Mouse (Mus musculus): ENCODE results near the gene Zyg11b.

Gene Zyg11b

GRCm38 (mm10) chr4:108318649-108319615 is 18.0 kb upstream of the Zyg11b start:
- no peak for DNase-seq (ENCODE audit: low spot score)

DNA sequence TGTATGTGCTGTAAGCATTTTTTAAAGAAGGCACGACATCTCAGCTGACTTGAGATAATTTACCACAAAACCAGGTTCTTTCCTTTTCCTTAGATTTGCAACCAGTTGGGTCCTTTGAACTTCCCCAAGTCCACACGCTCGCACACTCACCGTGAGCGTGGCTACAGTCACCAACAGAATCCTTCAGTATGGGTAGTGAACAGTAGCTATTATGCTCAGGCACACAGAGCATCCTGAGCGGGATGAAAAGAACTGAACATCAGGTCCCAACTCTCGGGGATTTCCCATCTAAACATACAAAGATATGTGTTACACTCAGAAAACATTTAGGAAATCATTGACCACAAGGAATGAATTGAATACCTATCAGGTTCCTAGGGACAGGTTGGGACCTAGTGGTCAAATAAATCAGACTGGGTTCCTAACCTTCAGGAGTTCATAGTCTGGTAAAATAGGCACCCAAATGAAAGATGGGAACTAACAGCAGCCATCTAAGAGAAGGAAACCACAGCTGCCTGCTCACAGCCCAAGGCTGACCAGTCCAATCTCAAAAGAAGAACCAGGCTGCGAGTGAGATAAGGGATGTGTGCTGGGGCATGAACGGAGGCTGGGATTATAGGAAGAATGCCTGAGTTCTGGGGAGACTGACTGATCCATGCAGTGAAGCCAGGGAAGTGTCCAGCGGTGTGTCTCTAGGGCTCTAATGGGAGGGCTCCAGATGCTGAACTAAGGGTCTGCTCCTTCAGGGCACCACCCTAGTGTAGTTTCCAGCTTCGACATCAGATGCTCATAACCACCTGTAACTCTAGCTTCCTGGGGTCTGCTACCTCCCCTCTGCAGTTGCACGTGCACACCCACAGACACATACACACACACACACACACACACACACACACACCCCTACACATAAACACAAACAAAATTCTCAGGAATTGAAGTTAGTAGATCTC is 17.0 kb upstream of the Zyg11b start:
- DNase-seq (ENCODE audit: low spot score), result no peak

DNA sequence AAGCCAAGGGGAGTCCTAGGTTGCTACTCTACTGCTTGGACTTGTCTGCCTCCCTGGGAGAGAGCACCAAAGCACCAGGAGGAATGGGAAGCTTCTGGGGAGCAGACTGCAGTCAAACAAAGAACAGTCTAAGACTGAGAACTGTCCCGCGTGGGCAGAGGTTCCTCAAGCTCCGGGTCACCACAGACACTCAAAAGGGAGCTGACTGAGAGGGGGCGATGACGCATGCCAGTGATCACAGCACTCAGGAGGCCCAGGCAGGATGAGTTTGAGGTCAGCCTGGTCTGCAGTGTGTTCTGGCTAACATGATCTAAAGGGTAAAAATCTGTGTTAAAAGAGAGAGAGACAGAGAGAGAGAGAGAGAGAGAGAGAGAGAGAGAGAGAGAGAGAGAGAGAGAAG is 13.1 kb upstream of the Zyg11b start:
- no peak for DNase-seq (ENCODE audit: low spot score)

- DNase-seq (ENCODE audit: low spot score), result no peak
Observed at GRCm38 (mm10) chr4:108310706-108311105, 9.8 kb upstream of the Zyg11b start.

DNA sequence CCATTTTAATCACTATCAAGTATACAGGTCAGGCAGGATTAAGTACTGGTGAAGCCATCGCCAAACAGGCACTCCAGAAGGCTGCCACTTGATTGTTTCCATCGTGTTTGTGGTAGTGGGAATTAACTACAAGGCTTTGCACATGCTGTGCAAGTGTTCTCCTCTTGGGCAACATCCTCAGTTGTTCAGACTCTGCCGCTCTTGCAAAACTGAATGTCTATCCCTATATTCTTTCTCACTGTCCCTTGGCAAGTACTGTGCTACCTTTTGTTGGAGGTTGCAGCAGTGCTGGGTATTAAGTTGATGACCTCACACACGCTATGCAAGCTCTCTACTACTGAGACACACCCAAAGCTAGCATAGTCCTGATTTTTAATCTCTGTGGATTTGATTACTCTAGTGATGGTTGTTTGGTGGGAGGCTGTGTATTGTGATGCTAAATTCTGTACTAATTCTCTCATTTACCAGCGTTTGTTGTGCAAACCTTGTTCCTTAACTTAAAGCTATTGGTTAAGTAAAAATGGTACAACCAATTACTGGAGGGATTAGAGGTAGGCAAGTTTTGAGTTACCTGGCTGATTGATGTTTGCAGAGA is 1.5 kb upstream of the Zyg11b start:
- DNase-seq (ENCODE audit: low spot score), result no peak

DNA sequence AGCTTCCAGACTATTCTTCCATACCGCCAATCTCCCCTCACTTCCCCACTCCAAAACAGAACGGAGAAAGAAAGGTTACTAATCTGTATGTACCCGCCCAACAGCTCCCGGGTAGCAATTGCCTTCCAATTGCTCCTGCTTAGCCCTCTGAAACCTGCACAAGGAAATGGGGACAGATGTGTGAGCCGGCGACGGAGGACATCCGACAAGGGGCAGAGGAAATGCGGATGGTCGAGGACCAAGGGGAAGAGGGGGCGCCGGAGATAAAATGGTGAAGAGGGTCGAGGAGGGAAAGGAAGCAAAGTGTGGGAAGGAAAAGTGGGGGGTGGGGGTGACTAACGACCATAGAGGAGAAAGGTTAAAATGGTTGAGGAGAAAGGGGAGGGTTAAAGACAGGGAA is 630 bp downstream of the Zyg11b start:
- no peak for DNase-seq (ENCODE audit: low spot score)

GRCm38 (mm10) chr4:108276973-108277372 is 23.9 kb downstream of the Zyg11b start:
- DNase-seq (ENCODE audit: low spot score), result no peak

DNA sequence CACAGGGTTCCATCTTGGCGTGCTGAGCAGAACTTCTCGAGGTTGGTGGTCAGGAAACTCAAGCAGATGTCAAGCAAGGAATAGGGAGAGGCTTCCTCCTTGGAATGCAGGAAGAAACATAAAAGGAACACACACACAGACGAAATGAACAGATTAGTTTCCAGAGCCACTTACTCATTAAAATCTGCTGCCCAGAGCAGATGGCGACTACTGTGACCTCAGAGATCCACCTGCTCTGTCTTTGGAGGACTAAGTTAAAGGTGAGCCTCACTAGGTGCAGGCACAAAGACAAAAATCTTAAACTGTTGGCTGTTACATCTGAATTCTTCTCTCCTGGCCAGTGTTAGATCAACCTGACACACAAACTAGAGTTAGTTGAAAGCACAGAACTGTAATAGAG is 28.6 kb downstream of the Zyg11b start:
- no peak for DNase-seq (ENCODE audit: low spot score)

DNA sequence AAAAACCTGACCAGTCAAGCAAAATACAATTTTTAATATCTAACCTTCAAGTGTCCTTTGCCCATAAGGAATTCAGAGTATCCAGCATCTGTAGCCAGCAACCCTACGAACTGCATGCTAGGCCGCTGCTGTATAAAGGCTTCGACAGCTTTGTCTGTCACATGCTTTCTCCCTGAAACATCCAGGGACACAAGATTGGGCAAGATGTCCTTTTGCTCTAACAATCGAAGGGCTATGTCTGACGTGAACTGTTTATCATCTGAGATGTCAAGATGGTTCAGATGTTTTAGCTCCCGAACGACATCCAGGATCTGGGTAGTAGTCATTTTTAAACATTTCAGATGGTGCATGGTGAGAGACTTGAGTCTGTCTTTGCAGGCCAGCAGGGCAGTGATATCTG is 35.1 kb downstream of the Zyg11b start:
- DNase-seq (ENCODE audit: low spot score), result no peak

GRCm38 (mm10) chr4:108253317-108253716 is 47.6 kb downstream of the Zyg11b start:
- no peak for DNase-seq (ENCODE audit: low spot score)

DNA sequence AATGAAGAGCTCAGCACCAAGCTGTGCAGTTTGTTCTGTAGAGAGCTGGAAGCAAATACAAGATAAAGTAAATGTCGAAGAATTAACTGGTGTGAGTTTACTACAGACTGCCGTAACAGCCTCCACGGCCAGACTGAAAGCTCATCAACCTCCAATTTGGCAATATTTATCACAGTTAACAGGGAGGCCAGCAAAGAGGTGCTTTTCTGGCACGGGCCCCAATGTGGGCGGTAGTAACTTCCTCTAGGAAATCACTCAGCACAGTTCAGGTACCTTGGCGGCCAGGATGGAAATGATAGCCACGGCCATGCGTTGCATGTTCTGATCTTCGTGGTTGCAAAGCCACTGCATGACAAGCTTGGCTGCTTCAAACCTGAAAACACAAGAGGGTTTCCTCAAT is 50.4 kb downstream of the Zyg11b start:
- no peak for DNase-seq (ENCODE audit: low spot score)

GRCm38 (mm10) chr4:108249314-108249713 is 51.6 kb downstream of the Zyg11b start:
- DNase-seq (ENCODE audit: low spot score), result no peak

- no peak for DNase-seq (ENCODE audit: low spot score)
Observed at GRCm38 (mm10) chr4:108233654-108234053, 67.2 kb downstream of the Zyg11b start.

DNA sequence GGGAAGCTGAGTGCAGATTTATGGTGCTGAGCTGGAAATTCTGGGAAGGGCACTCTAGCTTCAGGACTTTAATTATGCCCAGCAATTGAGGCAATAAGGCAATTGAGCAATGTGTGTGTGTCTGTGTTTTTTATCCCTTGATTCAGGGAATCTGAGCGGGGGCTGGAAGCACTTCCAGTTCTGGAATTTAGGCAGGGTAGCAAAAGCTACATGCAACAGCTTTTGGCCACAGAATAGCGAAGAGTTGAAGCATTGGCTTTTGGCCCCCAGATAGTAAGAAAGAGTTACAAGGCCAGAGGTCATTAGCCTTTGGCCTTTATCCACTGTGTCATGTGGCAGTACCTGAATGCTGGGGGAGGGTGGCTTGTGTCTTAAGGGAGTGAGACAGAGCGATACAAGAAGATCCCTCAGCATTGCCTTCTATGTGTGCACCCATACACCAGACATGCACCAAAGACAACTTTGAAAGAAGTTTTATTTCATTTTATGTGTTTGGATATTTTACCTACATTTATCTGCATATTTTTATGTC is 75.5 kb downstream of the Zyg11b start:
- DNase-seq (ENCODE audit: low spot score), result no peak

GRCm38 (mm10) chr4:108222507-108222906 is 78.4 kb downstream of the Zyg11b start:
- no peak for DNase-seq (ENCODE audit: low spot score)

DNA sequence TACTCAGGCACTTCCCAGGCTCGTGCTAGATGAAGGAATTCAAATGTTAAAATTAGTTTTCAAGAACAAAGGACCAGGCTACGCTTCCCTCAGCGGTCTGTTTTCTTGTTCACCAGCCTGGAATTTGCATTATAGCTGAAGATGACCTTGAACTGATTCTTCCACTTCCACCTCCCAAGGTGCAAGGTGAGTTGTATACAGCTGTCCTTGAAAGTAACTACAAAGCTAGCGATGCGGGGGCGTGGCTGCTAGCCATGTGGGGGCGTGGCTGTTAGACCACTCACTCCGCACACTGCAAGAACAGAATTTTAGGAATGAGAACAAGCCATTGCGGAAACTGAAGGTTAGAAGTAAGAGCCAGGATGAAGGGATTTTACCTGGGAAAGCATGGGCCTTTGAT is 81.9 kb downstream of the Zyg11b start:
- no peak for DNase-seq (ENCODE audit: low spot score)

GRCm38 (mm10) chr4:108217332-108218179 is 83.3 kb downstream of the Zyg11b start, which contains the start of gene Zyg11a:
Zyg11a (minus strand) TSS chr4:108218048.
- no peak for DNase-seq (ENCODE audit: low spot score)

- DNase-seq (ENCODE audit: low spot score), result no peak
Observed at GRCm38 (mm10) chr4:108213023-108213422, 87.9 kb downstream of the Zyg11b start.

GRCm38 (mm10) chr4:108204629-108205028 is 96.3 kb downstream of the Zyg11b start:
- no peak for DNase-seq (ENCODE audit: low spot score)

- no peak for DNase-seq (ENCODE audit: low spot score)
Observed at GRCm38 (mm10) chr4:108199236-108199635, 101.7 kb downstream of the Zyg11b start.

GRCm38 (mm10) chr4:108196277-108196855 is 104.5 kb downstream of the Zyg11b start:
- DNase-seq (ENCODE audit: low spot score), result no peak

Data from urinary bladder, postnatal 14 days (tissue).